Mouse (Mus musculus): Measurements from ENCODE around the gene Hoxa13. TPM values are rescaled to one million over a fixed set of nuclear protein-coding genes. Genes with fewer than 3 reads are reported as not detected.

The Hoxa13 gene
- polyA plus RNA-seq, 1 experiment from 2014 or later = 0.15 TPM

- ATAC-seq (replicated peaks; ENCODE audit: low FRiP score) = no peak
- Histone ChIP-seq H3K36me3 (ENCODE audit: control insufficient read depth, insufficient read depth, low read length) (no peaks in the 10 kb centered on the region), H3K4me2 (peak overlapping the region; percentile 12; the same call in 1 of the 2 replicates), H3K4me3 (ENCODE audit: low read depth, low read length) (no peak overlapping the region), H3K27ac (ENCODE audit: low read depth, low read length) (no peak overlapping the region), H3K27me3 (replicated peaks; ENCODE audit: control insufficient read depth, insufficient read depth, low read length) (peaks cover 100% of the 10 kb centered on the region), H3K4me1 (replicated peaks; ENCODE audit: control insufficient read depth, insufficient read depth, low read length) (no peaks in the 10 kb centered on the region), H3K9me3 (ENCODE audit: control insufficient read depth, low read length) (no peaks in the 10 kb centered on the region), H3K9ac (ENCODE audit: low read depth, low read length) (no peak overlapping the region)
- no peak for DNase-seq (ENCODE audit: low spot score)
- 2% methylated on average over 16 of the region's 16 CpGs for WGBS
Observed at GRCm38 (mm10) chr6:52249415-52249738, 11.3 kb downstream of the Hoxa13 start.

- DNase-seq (ENCODE audit: low spot score) = no peak
- Histone ChIP-seq H3K4me3 (ENCODE audit: low read depth, low read length) (no peak overlapping the region), H3K9me3 (ENCODE audit: control insufficient read depth, low read length) (no peaks in the 10 kb centered on the region), H3K27ac (ENCODE audit: low read depth, low read length) (no peak overlapping the region), H3K9ac (ENCODE audit: low read depth, low read length) (no peak overlapping the region), H3K27me3 (replicated peaks; ENCODE audit: control insufficient read depth, insufficient read depth, low read length) (peaks cover 100% of the 10 kb centered on the region), H3K4me2 (no peak overlapping the region), H3K36me3 (ENCODE audit: control insufficient read depth, insufficient read depth, low read length) (no peaks in the 10 kb centered on the region), H3K4me1 (replicated peaks; ENCODE audit: control insufficient read depth, insufficient read depth, low read length) (no peaks in the 10 kb centered on the region)
- 2% methylated on average over 27 of the region's 27 CpGs for WGBS
- ATAC-seq (replicated peaks; ENCODE audit: low FRiP score) = no peak
Observed at GRCm38 (mm10) chr6:52248638-52249414, 11.9 kb downstream of the Hoxa13 start.

GRCm38 (mm10) chr6:52247766-52248637 lies 12.7 kb downstream of the Hoxa13 start:
- DNase-seq (ENCODE audit: low spot score) = peak; percentile 39
- Histone ChIP-seq H3K4me3 (ENCODE audit: low read depth, low read length) (no peak overlapping the region), H3K9ac (ENCODE audit: low read depth, low read length) (no peak overlapping the region), H3K4me2 (no peak overlapping the region), H3K36me3 (ENCODE audit: control insufficient read depth, insufficient read depth, low read length) (no peaks in the 10 kb centered on the region), H3K4me1 (replicated peaks; ENCODE audit: control insufficient read depth, insufficient read depth, low read length) (no peaks in the 10 kb centered on the region), H3K27ac (ENCODE audit: low read depth, low read length) (no peak overlapping the region), H3K9me3 (ENCODE audit: control insufficient read depth, low read length) (no peaks in the 10 kb centered on the region), H3K27me3 (replicated peaks; ENCODE audit: control insufficient read depth, insufficient read depth, low read length) (peaks cover 100% of the 10 kb centered on the region)
- WGBS = 3% methylated on average over 23 of the region's 23 CpGs
- no peak for ATAC-seq (replicated peaks; ENCODE audit: low FRiP score)

GRCm38 (mm10) chr6:52246916-52247315 lies 13.8 kb downstream of the Hoxa13 start:
- no peak overlapping the region for H3K27ac ChIP-seq (ENCODE audit: low read depth, low read length)
- no peaks in the 10 kb centered on the region for H3K9me3 ChIP-seq (ENCODE audit: control insufficient read depth, low read length)
- H3K4me1 ChIP-seq (replicated peaks; ENCODE audit: control insufficient read depth, insufficient read depth, low read length) = no peaks in the 10 kb centered on the region
- ATAC-seq (replicated peaks; ENCODE audit: low FRiP score) (no peak), DNase-seq (ENCODE audit: low spot score) (no peak)
- H3K4me2 ChIP-seq = no peak overlapping the region
- H3K36me3 ChIP-seq (ENCODE audit: control insufficient read depth, insufficient read depth, low read length) = no peaks in the 10 kb centered on the region
- 4% methylated on average over 3 of the region's 3 CpGs for WGBS
- H3K9ac ChIP-seq (ENCODE audit: low read depth, low read length) = no peak overlapping the region
- H3K27me3 ChIP-seq (replicated peaks; ENCODE audit: control insufficient read depth, insufficient read depth, low read length) = peaks cover 100% of the 10 kb centered on the region
- H3K4me3 ChIP-seq (ENCODE audit: low read depth, low read length) = no peak overlapping the region

GRCm38 (mm10) chr6:52246403-52246803 lies 14.3 kb downstream of the Hoxa13 start:
- no peak overlapping the region for H3K9ac ChIP-seq (ENCODE audit: low read depth, low read length)
- DNase-seq (ENCODE audit: low spot score) (peak; percentile 43), ATAC-seq (replicated peaks; ENCODE audit: low FRiP score) (no peak)
- H3K9me3 ChIP-seq (ENCODE audit: control insufficient read depth, low read length) = no peaks in the 10 kb centered on the region
- no peak overlapping the region for H3K4me3 ChIP-seq (ENCODE audit: low read depth, low read length)
- peaks cover 100% of the 10 kb centered on the region for H3K27me3 ChIP-seq (replicated peaks; ENCODE audit: control insufficient read depth, insufficient read depth, low read length)
- H3K4me2 ChIP-seq = no peak overlapping the region
- WGBS = under 1% methylated on average over 26 of the region's 26 CpGs
- H3K4me1 ChIP-seq (replicated peaks; ENCODE audit: control insufficient read depth, insufficient read depth, low read length) = no peaks in the 10 kb centered on the region
- H3K27ac ChIP-seq (ENCODE audit: low read depth, low read length) = no peak overlapping the region
- H3K36me3 ChIP-seq (ENCODE audit: control insufficient read depth, insufficient read depth, low read length) = no peaks in the 10 kb centered on the region

GRCm38 (mm10) chr6:52245757-52246142 lies 14.9 kb downstream of the Hoxa13 start, which contains the start of gene Hoxa11:
Hoxa11 (minus strand) TSS chr6:52245810.
- Histone ChIP-seq H3K4me2 (no peak within 1 kb of the TSS), H3K36me3 (ENCODE audit: control insufficient read depth, insufficient read depth, low read length) (no peaks in the 10 kb centered on the region), H3K9ac (ENCODE audit: low read depth, low read length) (no peak within 1 kb of the TSS), H3K4me1 (replicated peaks; ENCODE audit: control insufficient read depth, insufficient read depth, low read length) (no peaks in the 10 kb centered on the region), H3K27me3 (replicated peaks; ENCODE audit: control insufficient read depth, insufficient read depth, low read length) (peaks cover 100% of the 10 kb centered on the region), H3K27ac (ENCODE audit: low read depth, low read length) (no peak within 1 kb of the TSS), H3K4me3 (ENCODE audit: low read depth, low read length) (0 out of 2 replicates have a peak within 1 kb of the TSS, but pooled peaks have one; percentile 10), H3K9me3 (ENCODE audit: control insufficient read depth, low read length) (no peaks in the 10 kb centered on the region)
- DNase-seq (ENCODE audit: low spot score) (no peak), ATAC-seq (replicated peaks; ENCODE audit: low FRiP score) (no peak)
- 1% methylated on average over 20 of the region's 20 CpGs for WGBS

- 0 out of 2 replicates have a peak overlapping the region, but pooled peaks have one; percentile 10 for H3K4me3 ChIP-seq (ENCODE audit: low read depth, low read length)
- no peaks in the 10 kb centered on the region for H3K36me3 ChIP-seq (ENCODE audit: control insufficient read depth, insufficient read depth, low read length)
- no peak overlapping the region for H3K9ac ChIP-seq (ENCODE audit: low read depth, low read length)
- no peak overlapping the region for H3K27ac ChIP-seq (ENCODE audit: low read depth, low read length)
- WGBS = 2% methylated on average over 65 of the region's 71 CpGs
- DNase-seq (ENCODE audit: low spot score) (peak; percentile 57), ATAC-seq (replicated peaks; ENCODE audit: low FRiP score) (no peak)
- peaks cover 100% of the 10 kb centered on the region for H3K27me3 ChIP-seq (replicated peaks; ENCODE audit: control insufficient read depth, insufficient read depth, low read length)
- no peaks in the 10 kb centered on the region for H3K9me3 ChIP-seq (ENCODE audit: control insufficient read depth, low read length)
- H3K4me2 ChIP-seq = no peak overlapping the region
- H3K4me1 ChIP-seq (replicated peaks; ENCODE audit: control insufficient read depth, insufficient read depth, low read length) = no peaks in the 10 kb centered on the region
Observed at GRCm38 (mm10) chr6:52245040-52245756, 15.5 kb downstream of the Hoxa13 start.

- H3K27ac ChIP-seq (ENCODE audit: low read depth, low read length) = no peak overlapping the region
- H3K9me3 ChIP-seq (ENCODE audit: control insufficient read depth, low read length) = no peaks in the 10 kb centered on the region
- no peak overlapping the region for H3K9ac ChIP-seq (ENCODE audit: low read depth, low read length)
- no peaks in the 10 kb centered on the region for H3K4me1 ChIP-seq (replicated peaks; ENCODE audit: control insufficient read depth, insufficient read depth, low read length)
- DNase-seq (ENCODE audit: low spot score) (no peak), ATAC-seq (replicated peaks; ENCODE audit: low FRiP score) (no peak)
- no peak overlapping the region for H3K4me2 ChIP-seq
- H3K4me3 ChIP-seq (ENCODE audit: low read depth, low read length) = 0 out of 2 replicates have a peak overlapping the region, but pooled peaks have one; percentile 10
- no peaks in the 10 kb centered on the region for H3K36me3 ChIP-seq (ENCODE audit: control insufficient read depth, insufficient read depth, low read length)
- H3K27me3 ChIP-seq (replicated peaks; ENCODE audit: control insufficient read depth, insufficient read depth, low read length) = peaks cover 100% of the 10 kb centered on the region
- 2% methylated on average over 23 of the region's 23 CpGs for WGBS
Observed at GRCm38 (mm10) chr6:52244471-52245039, 16.1 kb downstream of the Hoxa13 start.

Data from liver, embryonic 11.5 days (tissue).